Mouse (Mus musculus) layer of hippocampus, adult 2 months (tissue): ENCODE measurements around the gene Tdrd5. TPM values are rescaled to one million over a fixed set of nuclear protein-coding genes. Genes with fewer than 3 reads are reported as not detected.
"Not testable (repeated sequence)": the region's sequence is repeated elsewhere in the genome, so short reads cannot be mapped to it uniquely, and the experiment has no call there.

Experiments
- DNase-seq, 2 experiments: peaks; one replicate each; pipeline ENCODE4 v3.0.0; 2022; ENCODE audit warnings: low spot score in 2 of 2
- H3K27ac ChIP-seq: fragments of 200-600 bp; 2 replicates; pipeline ENCODE4 v1.8.1; 2022
- H3K4me3 ChIP-seq: fragments of 200-600 bp; 2 replicates; pipeline ENCODE4 v1.8.1; 2022; ENCODE audit warnings: mild to moderate bottlenecking
- CTCF ChIP-seq: fragments of 200-600 bp; conservative IDR thresholded peaks from 2 replicates; pipeline ENCODE4 v1.8.1; 2022; ENCODE audit warnings: antibody characterized with exemption, mild to moderate bottlenecking, moderate library complexity
- total RNA-seq, 2 experiments: library from RNA; stranded (reverse); gene quantifications; 2 replicates each; pipeline ENCODE4 v1.2.3; 2021

Gene Tdrd5
- total RNA-seq, 2 experiments from 2014 or later: 6.5 to 7.6 TPM

- H3K27ac ChIP-seq: peak overlapping the region; percentile 70
- DNase-seq: peak in 1 of 2 experiments; percentile 22
- no peak overlapping the region for H3K4me3 ChIP-seq
- TF ChIP-seq CTCF: no peak
Measured at GRCm38 (mm10) chr1:156285541-156285896, 17.9 kb downstream of the Tdrd5 start.

GRCm38 (mm10) chr1:156284851-156285540 is 18.5 kb downstream of the Tdrd5 start:
- no peak for TF ChIP-seq CTCF
- H3K4me3 ChIP-seq: no peak overlapping the region
- H3K27ac ChIP-seq: peak overlapping the region; percentile 70
- DNase-seq: peak; percentile 23 to 40

- no peak overlapping the region for H3K4me3 ChIP-seq
- DNase-seq: no peak
- peak overlapping the region; percentile 70 for H3K27ac ChIP-seq
- TF ChIP-seq CTCF: no peak
Measured at GRCm38 (mm10) chr1:156284207-156284606, 19.3 kb downstream of the Tdrd5 start.

GRCm38 (mm10) chr1:156280131-156280530 is 23.3 kb downstream of the Tdrd5 start:
- Histone ChIP-seq H3K27ac (0 out of 2 replicates have a peak overlapping the region, but pooled peaks have one; percentile 10), H3K4me3 (no peak overlapping the region)
- DNase-seq: no peak
- no peak for TF ChIP-seq CTCF

- DNase-seq: no peak
- TF ChIP-seq CTCF: no peak
- Histone ChIP-seq H3K4me3 (no peak overlapping the region), H3K27ac (peak overlapping the region; percentile 55; the same call in 1 of the 2 replicates)
Measured at GRCm38 (mm10) chr1:156273647-156274046, 29.8 kb downstream of the Tdrd5 start.

GRCm38 (mm10) chr1:156271654-156272053 is 31.8 kb downstream of the Tdrd5 start:
- Histone ChIP-seq H3K27ac (no peak overlapping the region), H3K4me3 (no peak overlapping the region)
- DNase-seq: no peak
- no peak for TF ChIP-seq CTCF

GRCm38 (mm10) chr1:156270471-156270870 is 33.0 kb downstream of the Tdrd5 start:
- TF ChIP-seq CTCF: no peak
- Histone ChIP-seq H3K27ac (no peak overlapping the region), H3K4me3 (no peak overlapping the region)
- DNase-seq: no peak

GRCm38 (mm10) chr1:156268546-156268945 is 34.9 kb downstream of the Tdrd5 start:
- not testable (repeated sequence) for DNase-seq, H3K27ac ChIP-seq, H3K4me3 ChIP-seq

- Histone ChIP-seq H3K27ac (no peak overlapping the region), H3K4me3 (no peak overlapping the region)
Measured at GRCm38 (mm10) chr1:156263946-156264345, 39.5 kb downstream of the Tdrd5 start.

GRCm38 (mm10) chr1:156263352-156263751 is 40.1 kb downstream of the Tdrd5 start:
- peak; percentile 31 to 71 for DNase-seq
- Histone ChIP-seq H3K4me3 (no peak overlapping the region), H3K27ac (no peak overlapping the region)
- TF ChIP-seq CTCF: peak; percentile 100

More at GRCm38 (mm10) chr1:156263946-156264345, 39.5 kb downstream of the Tdrd5 start:
- TF ChIP-seq CTCF: no peak
- DNase-seq: no peak

GRCm38 (mm10) chr1:156254866-156255265 is 48.6 kb downstream of the Tdrd5 start:
- H3K4me3 ChIP-seq: no peak overlapping the region
- H3K27ac ChIP-seq: no peak overlapping the region
- DNase-seq: no peak
- TF ChIP-seq CTCF: no peak

GRCm38 (mm10) chr1:156251096-156251495 is 52.4 kb downstream of the Tdrd5 start:
- DNase-seq, H3K27ac ChIP-seq, H3K4me3 ChIP-seq: not testable (repeated sequence)

- Histone ChIP-seq H3K4me3 (no peak overlapping the region), H3K27ac (no peak overlapping the region)
- TF ChIP-seq CTCF: no peak
- no peak for DNase-seq
Measured at GRCm38 (mm10) chr1:156247893-156248292, 55.6 kb downstream of the Tdrd5 start.

- TF ChIP-seq CTCF: peak; percentile 90
- H3K27ac ChIP-seq: no peak overlapping the region
- H3K4me3 ChIP-seq: no peak overlapping the region
- DNase-seq: peak; percentile 35 to 61
Measured at GRCm38 (mm10) chr1:156241713-156242348, 61.6 kb downstream of the Tdrd5 start.
